Mouse (Mus musculus): Measurements from ENCODE around the gene Nhs. TPM values are rescaled to one million over a fixed set of nuclear protein-coding genes. Genes with fewer than 3 reads are reported as not detected.

Nhs gene
- total and polyA plus RNA-seq, 3 experiments, result 0.04 TPM; not detected in 2

DNA sequence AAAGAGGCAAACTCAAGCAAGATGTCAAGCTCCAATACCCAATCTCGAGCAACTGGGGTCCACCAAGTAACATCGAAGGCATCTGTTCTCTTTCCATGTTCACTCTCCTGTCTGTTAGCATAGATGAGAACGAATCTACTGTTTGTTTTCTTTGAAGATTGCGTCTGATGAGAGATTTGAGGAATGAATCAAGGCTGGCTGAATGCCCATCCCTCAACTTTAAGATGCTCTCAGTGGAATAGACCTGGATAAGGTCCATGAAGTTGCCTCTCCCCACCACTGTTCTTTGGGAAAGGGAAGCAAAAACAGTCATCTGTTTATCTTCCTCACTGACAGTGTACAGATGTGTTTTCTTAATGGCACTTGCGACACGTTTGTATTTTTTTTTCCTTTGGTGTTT is 178.1 kb downstream of the Nhs start:
- TF ChIP-seq EP300 (IDR thresholded peaks at IDR 0.05; ENCODE audit: low read depth in 1 of 2, low read length in 2 of 2) (no peak), TCF12 (IDR thresholded peaks at IDR 0.05; ENCODE audit: low read depth, low read length) (no peak), MAZ (IDR thresholded peaks at IDR 0.05; ENCODE audit: low read depth, low read length) (no peak), MAX (IDR thresholded peaks at IDR 0.05; ENCODE audit: low read length) (no peak), ETS1 (IDR thresholded peaks at IDR 0.05; ENCODE audit: low read depth, low read length) (no peak), NELFE (IDR thresholded peaks at IDR 0.05; ENCODE audit: low read depth, low read length) (no peak), NRF1 (IDR thresholded peaks at IDR 0.05; ENCODE audit: insufficient read depth, low read depth, low read length, poor library complexity, severe bottlenecking) (no peak), ZKSCAN1 (IDR thresholded peaks at IDR 0.05; ENCODE audit: low read depth, low read length) (no peak), KAT2A (conservative IDR thresholded peaks at IDR 0.05; ENCODE audit: low read depth, low read length) (no peak), RAD21 (IDR thresholded peaks at IDR 0.05; ENCODE audit: low read depth, low read length) (no peak), BHLHE40 (IDR thresholded peaks at IDR 0.05; ENCODE audit: borderline replicate concordance, low read depth, low read length) (no peak), GABPA (IDR thresholded peaks at IDR 0.05; ENCODE audit: low read depth, low read length) (no peak), USF2 (IDR thresholded peaks at IDR 0.05; ENCODE audit: borderline replicate concordance in 1 of 2, insufficient read depth in 1 of 2, low read depth in 1 of 2, low read length in 2 of 2) (no peak), POLR2AphosphoS5 (IDR thresholded peaks at IDR 0.05; ENCODE audit: borderline replicate concordance, low read depth, low read length) (no peak), RCOR1 (IDR thresholded peaks at IDR 0.05; ENCODE audit: low read depth, low read length) (no peak), CHD1 (IDR thresholded peaks at IDR 0.05; ENCODE audit: low read depth, low read length) (no peak)
- H3K79me2 ChIP-seq (ENCODE audit: control insufficient read depth, insufficient read depth, low read length, poor library complexity), result no peaks in the 10 kb centered on the region
- no peaks in the 10 kb centered on the region for H3K9me3 ChIP-seq (replicated peaks; ENCODE audit: insufficient read depth, low read length)
- no peaks in the 10 kb centered on the region for H3K4me1 ChIP-seq (ENCODE audit: control insufficient read depth in 1 of 2, insufficient read depth in 2 of 2, low read length in 2 of 2)
- H3K27me3 ChIP-seq (ENCODE audit: control insufficient read depth in 1 of 2, insufficient read depth in 2 of 2, low read length in 2 of 2), result no peaks in the 10 kb centered on the region; a peak in 1 of 4 replicates
- H3K4me3 ChIP-seq (ENCODE audit: control insufficient read depth in 1 of 2, insufficient read depth in 1 of 2, low read depth in 2 of 2, low read length in 2 of 2), result no peak overlapping the region
- no peaks in the 10 kb centered on the region for H3K36me3 ChIP-seq (ENCODE audit: control insufficient read depth in 1 of 2, insufficient read depth in 2 of 2, low read length in 2 of 2)
- no peak for DNase-seq (ENCODE audit: low read depth, low spot score)
- no peak overlapping the region for H3K9ac ChIP-seq (ENCODE audit: control insufficient read depth, low read depth, low read length, poor library complexity, severe bottlenecking)
- H3K27ac ChIP-seq (ENCODE audit: control insufficient read depth, low read depth, low read length), result no peak overlapping the region

DNA sequence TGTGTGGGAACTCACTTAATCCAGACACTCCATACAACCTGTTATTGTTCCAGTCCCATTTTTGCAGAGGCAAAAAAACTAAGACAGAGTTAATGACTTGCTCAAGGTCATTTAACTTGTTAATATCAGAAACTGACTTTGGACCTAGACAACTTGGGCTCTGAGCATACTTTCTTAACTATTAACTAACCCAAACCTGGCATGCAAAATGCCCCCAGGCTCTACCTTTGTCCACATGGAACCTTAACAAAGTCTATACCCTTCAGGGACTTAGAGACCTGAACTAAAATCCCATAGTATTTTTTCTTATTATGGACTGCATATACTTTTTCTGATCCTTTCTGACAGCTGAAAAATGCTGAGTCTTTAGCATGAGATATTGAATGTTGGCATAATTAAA is 179.6 kb downstream of the Nhs start:
- H3K4me3 ChIP-seq (ENCODE audit: control insufficient read depth in 1 of 2, insufficient read depth in 1 of 2, low read depth in 2 of 2, low read length in 2 of 2), result no peak overlapping the region
- no peaks in the 10 kb centered on the region; a peak in 1 of 4 replicates for H3K27me3 ChIP-seq (ENCODE audit: control insufficient read depth in 1 of 2, insufficient read depth in 2 of 2, low read length in 2 of 2)
- H3K9ac ChIP-seq (ENCODE audit: control insufficient read depth, low read depth, low read length, poor library complexity, severe bottlenecking), result no peak overlapping the region
- DNase-seq (ENCODE audit: low read depth, low spot score), result no peak
- no peaks in the 10 kb centered on the region for H3K79me2 ChIP-seq (ENCODE audit: control insufficient read depth, insufficient read depth, low read length, poor library complexity)
- H3K9me3 ChIP-seq (replicated peaks; ENCODE audit: insufficient read depth, low read length), result no peaks in the 10 kb centered on the region
- TF ChIP-seq TCF12 (IDR thresholded peaks at IDR 0.05; ENCODE audit: low read depth, low read length) (no peak), UBTF (IDR thresholded peaks at IDR 0.05; ENCODE audit: borderline replicate concordance, insufficient read depth, low read depth, low read length) (no peak), MAZ (IDR thresholded peaks at IDR 0.05; ENCODE audit: low read depth, low read length) (no peak), ETS1 (IDR thresholded peaks at IDR 0.05; ENCODE audit: low read depth, low read length) (no peak), CHD1 (IDR thresholded peaks at IDR 0.05; ENCODE audit: low read depth, low read length) (no peak)
- no peaks in the 10 kb centered on the region for H3K4me1 ChIP-seq (ENCODE audit: control insufficient read depth in 1 of 2, insufficient read depth in 2 of 2, low read length in 2 of 2)
- no peak overlapping the region for H3K27ac ChIP-seq (ENCODE audit: control insufficient read depth, low read depth, low read length)
- no peaks in the 10 kb centered on the region for H3K36me3 ChIP-seq (ENCODE audit: control insufficient read depth in 1 of 2, insufficient read depth in 2 of 2, low read length in 2 of 2)

All from MEL (cell line).